Mouse (Mus musculus): ENCODE results near the gene Agbl3. TPM values are rescaled to one million over a fixed set of nuclear protein-coding genes. Genes with fewer than 3 reads are reported as not detected.

The Agbl3 gene
- total RNA-seq (2021): 1 to 10 TPM; 1.5 to 2.2 TPM
- long read RNA-seq, experiment 1: 0 reads
- long read RNA-seq, experiment 2, partial matches to known transcripts: 0 of 1 reads
- long read RNA-seq, experiment 2, other reads (novel, unspliced or antisense): 0 of 1 reads

GRCm38 (mm10) chr6:34780231-34780942 is at the start of gene Agbl3:
TSS of gene Agbl3 (plus strand) at chr6:34780432.
- peak; percentile 97 for DNase-seq
- peak within 1 kb of the TSS; percentile 99 for H3K27ac ChIP-seq
- intact Hi-C loops (cut with DNase I): loop anchor here (2.0 kb wide), 2 partner anchors 82 to 98 kb away; partner anchors contain the start of genes Cyren and Tmem140
- no peak for TF ChIP-seq CTCF (IDR thresholded peaks at IDR 0.05)
- H3K4me3 ChIP-seq: peak within 1 kb of the TSS; percentile 88

- Histone ChIP-seq H3K27ac (peak overlapping the region; percentile 20; the same call in 1 of the 2 replicates), H3K4me3 (no peak overlapping the region)
- DNase-seq: no peak
- intact Hi-C loops (cut with DNase I): no loop called here
- no peak for TF ChIP-seq CTCF (IDR thresholded peaks at IDR 0.05)
These were observed 49.2 kb upstream of the Agbl3 start for GRCm38 (mm10) chr6:34731007-34731406.

GRCm38 (mm10) chr6:34731529-34731928 is 48.7 kb upstream of the Agbl3 start:
- intact Hi-C loops (cut with DNase I): no loop called here
- DNase-seq: no peak
- peak overlapping the region; percentile 20; the same call in 1 of the 2 replicates for H3K27ac ChIP-seq
- TF ChIP-seq CTCF (IDR thresholded peaks at IDR 0.05): no peak
- no peak overlapping the region for H3K4me3 ChIP-seq

GRCm38 (mm10) chr6:34734940-34735695 is 45.1 kb upstream of the Agbl3 start:
- TF ChIP-seq CTCF (IDR thresholded peaks at IDR 0.05): no peak
- H3K27ac ChIP-seq: no peak overlapping the region

GRCm38 (mm10) chr6:34736934-34737333 is 43.3 kb upstream of the Agbl3 start:
- no peak for DNase-seq
- Histone ChIP-seq H3K4me3 (no peak overlapping the region), H3K27ac (no peak overlapping the region)
- TF ChIP-seq CTCF (IDR thresholded peaks at IDR 0.05): no peak
- intact Hi-C loops (cut with DNase I): no loop called here

More at GRCm38 (mm10) chr6:34734940-34735695, 45.1 kb upstream of the Agbl3 start:
- H3K4me3 ChIP-seq: no peak overlapping the region
- intact Hi-C loops (cut with DNase I): no loop called here
- DNase-seq: no peak

GRCm38 (mm10) chr6:34743946-34744345 is 36.3 kb upstream of the Agbl3 start:
- no peak overlapping the region for H3K4me3 ChIP-seq
- TF ChIP-seq CTCF (IDR thresholded peaks at IDR 0.05): no peak
- no peak overlapping the region; the same call in 1 of the 2 replicates for H3K27ac ChIP-seq
- DNase-seq: peak; percentile 55
- intact Hi-C loops (cut with DNase I): no loop called here

GRCm38 (mm10) chr6:34747846-34748245 is 32.4 kb upstream of the Agbl3 start:
- H3K4me3 ChIP-seq: no peak overlapping the region
- DNase-seq: no peak
- no peak for TF ChIP-seq CTCF (IDR thresholded peaks at IDR 0.05)
- intact Hi-C loops (cut with DNase I): no loop called here
- H3K27ac ChIP-seq: no peak overlapping the region

- Histone ChIP-seq H3K4me3 (no peak overlapping the region), H3K27ac (no peak overlapping the region; the same call in 1 of the 2 replicates)
- intact Hi-C loops (cut with DNase I): no loop called here
- no peak for TF ChIP-seq CTCF (IDR thresholded peaks at IDR 0.05)
- no peak for DNase-seq
These were observed 31.7 kb upstream of the Agbl3 start for GRCm38 (mm10) chr6:34748566-34748965.

- H3K4me3 ChIP-seq: no peak overlapping the region
- DNase-seq: no peak
- intact Hi-C loops (cut with DNase I): no loop called here
- TF ChIP-seq CTCF (IDR thresholded peaks at IDR 0.05): no peak
- H3K27ac ChIP-seq: peak overlapping the region; percentile 67
These were observed 30.7 kb upstream of the Agbl3 start for GRCm38 (mm10) chr6:34749526-34749925.

GRCm38 (mm10) chr6:34750487-34751120 is 29.6 kb upstream of the Agbl3 start:
- Histone ChIP-seq H3K4me3 (no peak overlapping the region), H3K27ac (peak overlapping the region; percentile 67)
- peak; percentile 49 for DNase-seq
- no peak for TF ChIP-seq CTCF (IDR thresholded peaks at IDR 0.05)
- intact Hi-C loops (cut with DNase I): loop anchor here (5.0 kb wide), 2 partner anchors 63 to 78 kb away; no protein-coding TSS in a partner anchor

GRCm38 (mm10) chr6:34751625-34752024 is 28.6 kb upstream of the Agbl3 start:
- intact Hi-C loops (cut with DNase I): loop anchor here (5.0 kb wide), 2 partner anchors 64 to 79 kb away; no protein-coding TSS in a partner anchor
- H3K4me3 ChIP-seq: no peak overlapping the region
- H3K27ac ChIP-seq: no peak overlapping the region
- no peak for DNase-seq
- TF ChIP-seq CTCF (IDR thresholded peaks at IDR 0.05): no peak

- intact Hi-C loops (cut with DNase I): loop anchor here (2.0 to 5.0 kb wide), 4 partner anchors 67 to 244 kb away; no protein-coding TSS in a partner anchor
- H3K4me3 ChIP-seq: no peak overlapping the region
- no peak overlapping the region for H3K27ac ChIP-seq
- peak; percentile 54 for DNase-seq
- TF ChIP-seq CTCF (IDR thresholded peaks at IDR 0.05): peak; percentile 84
These were observed 25.8 kb upstream of the Agbl3 start for GRCm38 (mm10) chr6:34754448-34754847.
